Mouse (Mus musculus) stomach, postnatal 0 days (tissue): ENCODE measurements at regions not wholly inside any gene's neighbourhood (a gene's known extent, or its start where the extent isn't known, plus 50 kb on each side); places are given as distances from the start of the nearest gene placed in this dataset.

Source experiments
- ATAC-seq: fragments of 200-750 bp; cut with Nextera tagmentation; 2 replicates; pipeline ENCODE4 v1.8.0; 2017; ENCODE audit not compliant: low FRiP score, low TSS enrichment
- DNase-seq: peaks from one replicate; pipeline ENCODE4 v3.0.0-alpha.2; 2016; ENCODE audit warnings: low spot score
- H3K27ac ChIP-seq: fragments of 300-500 bp; sonication (generic); replicated peaks from 2 replicates; pipeline ENCODE4 v1.5.1; 2014; ENCODE audit warnings: mild to moderate bottlenecking, control low read depth
- H3K27me3 ChIP-seq: fragments of 300-500 bp; sonication (generic); 2 replicates; pipeline ENCODE4 v1.6.1; 2014; ENCODE audit warnings: low read length; ENCODE audit not compliant: control insufficient read depth, insufficient read depth
- H3K36me3 ChIP-seq: fragments of 300-500 bp; sonication (generic); 2 replicates; pipeline ENCODE4 v1.6.1; 2014; ENCODE audit warnings: low read length, mixed read lengths; ENCODE audit not compliant: control insufficient read depth, insufficient read depth
- H3K4me1 ChIP-seq: fragments of 300-500 bp; sonication (generic); replicated peaks from 2 replicates; pipeline ENCODE4 v1.6.1; 2014; ENCODE audit warnings: antibody characterized with exemption; ENCODE audit not compliant: control insufficient read depth, insufficient read depth
- H3K4me2 ChIP-seq: fragments of 300-500 bp; sonication (generic); replicated peaks from 2 replicates; pipeline ENCODE4 v1.6.1; 2014; ENCODE audit warnings: low read depth, mild to moderate bottlenecking, control low read depth, moderate library complexity
- H3K4me3 ChIP-seq: fragments of 300-500 bp; sonication (generic); 2 replicates; pipeline ENCODE4 v1.5.1; 2014; ENCODE audit warnings: low read depth, low read length, control low read depth
- H3K9ac ChIP-seq: fragments of 300-500 bp; sonication (generic); 2 replicates; pipeline ENCODE4 v1.6.1; 2014; ENCODE audit warnings: mild to moderate bottlenecking, low read length, control low read depth, mixed read lengths
- H3K9me3 ChIP-seq: fragments of 300-500 bp; sonication (generic); 2 replicates; pipeline ENCODE4 v1.6.1; 2016; ENCODE audit warnings: low read length; ENCODE audit not compliant: control insufficient read depth
- CTCF ChIP-seq: IDR thresholded peaks from 2 replicates; pipeline ENCODE4 v1.5.1; 2016; ENCODE audit warnings: antibody characterized with exemption, low read depth, mild to moderate bottlenecking, moderate library complexity
- EP300 ChIP-seq: optimal IDR thresholded peaks from 2 replicates; pipeline ENCODE3; 2016; ENCODE audit warnings: antibody characterized with exemption
- WGBS: fragments of 180-500 bp; shearing (Covaris S2); extraction: QIAGEN DNeasy Blood & Tissue Kit; methylation state at CpG from one replicate; pipeline ENCODE4 v1.1.7; 2014; 5-methylcytosine and 5-hydroxymethylcytosine counted together

GRCm38 (mm10) chr17:80825518-80825901 lies 97.2 kb upstream of the Map4k3 start:
- Histone ChIP-seq H3K4me3 (no peak overlapping the region; the same call in 1 of the 2 replicates), H3K4me2 (peak overlapping the region; percentile 28), H3K9me3 (no peaks in the 10 kb centered on the region), H3K27me3 (no peaks in the 10 kb centered on the region), H3K4me1 (0 out of 2 replicates have a peak, but pooled peaks cover 3% of the 10 kb centered on the region), H3K36me3 (no peaks in the 10 kb centered on the region), H3K27ac (peak overlapping the region; percentile 70), H3K9ac (no peak overlapping the region)
- DNase-seq (peak; percentile 48), ATAC-seq (peak; percentile 80)
- 11% methylated on average over 10 of the region's 10 CpGs for WGBS
- TF ChIP-seq EP300: no peak
- no peak for TF ChIP-seq CTCF

GRCm38 (mm10) chr17:80824826-80825517 lies 96.7 kb upstream of the Map4k3 start:
- ATAC-seq: peak; percentile 24; the same call in 1 of the 2 replicates
- TF ChIP-seq CTCF: no peak
- no peak for TF ChIP-seq EP300
- DNase-seq: no peak
- Histone ChIP-seq H3K4me1 (0 out of 2 replicates have a peak, but pooled peaks cover 3% of the 10 kb centered on the region), H3K27me3 (no peaks in the 10 kb centered on the region), H3K27ac (peak overlapping the region; percentile 70), H3K9me3 (no peaks in the 10 kb centered on the region), H3K4me3 (no peak overlapping the region; the same call in 1 of the 2 replicates), H3K9ac (no peak overlapping the region), H3K36me3 (no peaks in the 10 kb centered on the region), H3K4me2 (peak overlapping the region; percentile 28; the same call in 1 of the 2 replicates)
- WGBS: 68% methylated on average over 13 of the region's 13 CpGs

DNA sequence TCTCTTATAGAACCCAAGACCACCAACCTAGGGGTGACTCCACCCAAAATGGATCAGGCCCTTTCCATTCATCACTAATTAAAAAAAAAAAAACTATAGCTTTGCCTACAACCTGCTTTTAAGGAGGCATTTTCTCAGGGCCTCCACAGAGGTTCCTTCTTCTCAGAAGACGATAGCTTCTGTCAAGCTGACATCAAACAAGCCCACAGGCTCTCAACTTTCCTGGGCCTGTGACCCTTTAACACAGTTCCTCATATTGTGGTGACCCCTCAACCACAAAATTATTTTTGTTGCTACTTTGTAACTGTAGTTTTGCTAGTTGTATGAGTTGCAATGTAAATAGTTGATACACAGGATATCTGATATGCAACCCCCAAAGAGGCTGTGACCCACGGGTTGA lies 96.0 kb upstream of the Map4k3 start:
- Histone ChIP-seq H3K4me1 (0 out of 2 replicates have a peak, but pooled peaks cover 3% of the 10 kb centered on the region), H3K27ac (no peak overlapping the region), H3K36me3 (no peaks in the 10 kb centered on the region), H3K4me2 (no peak overlapping the region), H3K9me3 (no peaks in the 10 kb centered on the region), H3K9ac (no peak overlapping the region), H3K4me3 (no peak overlapping the region), H3K27me3 (no peaks in the 10 kb centered on the region)
- DNase-seq (no peak), ATAC-seq (no peak)
- TF ChIP-seq CTCF (no peak), EP300 (no peak)
- WGBS: 85% methylated on average over 2 of the region's 2 CpGs

DNA sequence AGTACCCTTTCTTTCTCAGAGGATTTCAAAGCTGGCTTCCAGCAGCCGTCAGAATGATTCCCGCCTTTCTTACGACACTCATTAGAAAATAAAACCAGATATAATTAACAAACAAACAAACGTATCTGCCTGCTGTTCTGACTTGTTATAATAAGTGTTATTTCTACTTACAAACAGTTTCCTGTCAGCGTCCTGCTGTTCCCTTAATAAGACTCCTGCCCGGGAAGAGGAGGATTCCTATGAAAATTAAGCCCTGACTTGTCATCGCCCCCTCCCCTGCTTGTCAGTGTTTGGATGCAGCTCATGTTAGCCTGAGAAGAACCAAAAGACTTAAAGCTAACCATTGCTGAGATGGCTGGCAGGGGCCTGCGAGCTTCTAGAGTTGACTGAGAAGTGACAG lies 92.6 kb upstream of the Map4k3 start:
- Histone ChIP-seq H3K27ac (no peak overlapping the region), H3K9me3 (no peaks in the 10 kb centered on the region), H3K36me3 (no peaks in the 10 kb centered on the region), H3K4me1 (no peaks in the 10 kb centered on the region), H3K4me2 (no peak overlapping the region), H3K4me3 (no peak overlapping the region), H3K9ac (no peak overlapping the region), H3K27me3 (no peaks in the 10 kb centered on the region)
- DNase-seq: no peak
- 70% methylated on average over 8 of the region's 8 CpGs for WGBS
- ATAC-seq: no peak
- no peak for TF ChIP-seq CTCF
- TF ChIP-seq EP300: no peak

DNA sequence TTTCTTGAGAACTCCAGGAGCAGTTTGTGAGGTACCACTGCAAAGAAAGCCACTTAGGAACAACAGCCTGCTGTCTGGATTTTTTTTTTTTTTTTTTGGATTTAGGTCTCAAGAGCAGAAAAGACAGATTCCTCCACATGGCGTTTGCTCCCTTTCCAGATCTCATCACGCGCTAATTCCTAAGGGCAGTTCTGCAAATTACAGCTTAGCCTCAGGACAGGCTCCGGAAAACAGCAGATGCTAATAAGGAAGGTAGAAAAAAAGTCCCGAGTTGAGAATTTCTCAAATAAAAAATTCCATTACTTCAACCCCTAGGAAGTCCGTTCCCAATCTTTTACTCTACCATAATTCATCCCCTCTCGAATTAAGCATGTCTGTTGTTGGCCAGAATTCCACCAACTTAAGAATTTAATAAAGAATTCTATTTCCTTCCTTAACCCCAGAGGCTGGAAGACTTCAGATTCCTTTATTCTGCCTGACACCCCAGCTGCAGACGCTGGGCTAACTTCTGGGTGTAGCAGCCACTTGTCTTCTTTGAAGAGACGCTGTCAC lies 90.3 kb upstream of the Map4k3 start:
- Histone ChIP-seq H3K27ac (no peak overlapping the region), H3K36me3 (no peaks in the 10 kb centered on the region), H3K27me3 (no peaks in the 10 kb centered on the region), H3K4me3 (no peak overlapping the region), H3K4me2 (no peak overlapping the region), H3K4me1 (no peaks in the 10 kb centered on the region), H3K9me3 (no peaks in the 10 kb centered on the region), H3K9ac (no peak overlapping the region)
- ATAC-seq (no peak), DNase-seq (no peak)
- TF ChIP-seq EP300 (no peak), CTCF (no peak)
- WGBS: 43% methylated on average over 9 of the region's 9 CpGs

- H3K27ac ChIP-seq: no peak overlapping the region
- ATAC-seq (no peak), DNase-seq (peak; percentile 62)
- TF ChIP-seq CTCF: peak; percentile 77
- TF ChIP-seq EP300: no peak
- H3K27me3 ChIP-seq: no peaks in the 10 kb centered on the region
- no peaks in the 10 kb centered on the region for H3K9me3 ChIP-seq
- no peaks in the 10 kb centered on the region; the same call in 1 of the 2 replicates for H3K4me1 ChIP-seq
- H3K36me3 ChIP-seq: no peaks in the 10 kb centered on the region
- WGBS: 75% methylated on average over 4 of the region's 4 CpGs
- H3K9ac ChIP-seq: no peak overlapping the region
- H3K4me3 ChIP-seq: no peak overlapping the region
- no peak overlapping the region for H3K4me2 ChIP-seq
Observed at GRCm38 (mm10) chr17:80815747-80816146, 87.5 kb upstream of the Map4k3 start.
